Mouse (Mus musculus) right cerebral cortex, postnatal 4 days (tissue): ENCODE data around the gene Hhipl1.

Experiments used
- DNase-seq: peaks from one replicate; pipeline ENCODE4 v3.0.0-alpha.2; 2022

Hhipl1 gene

DNA sequence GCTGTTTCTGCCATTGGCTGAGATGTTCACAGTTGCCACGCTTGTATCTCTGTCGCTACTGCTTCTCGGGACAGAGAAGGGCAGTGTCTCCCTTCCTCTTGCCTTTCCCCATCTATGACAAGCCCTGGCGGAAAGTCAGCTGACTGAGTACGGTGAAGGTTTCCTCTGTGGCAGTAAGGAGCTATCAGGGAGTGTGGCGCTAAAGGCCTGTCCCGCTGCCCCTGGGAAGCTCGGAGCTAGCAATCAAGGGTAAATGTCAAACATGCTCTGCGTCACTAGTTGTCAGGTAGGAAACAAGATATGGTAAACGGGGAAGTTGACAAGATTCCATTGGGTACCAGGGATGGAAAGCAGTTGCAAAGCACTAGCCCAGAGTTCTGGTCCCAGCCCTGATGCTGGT is 9.7 kb downstream of the Hhipl1 start:
- DNase-seq, result no peak

DNA sequence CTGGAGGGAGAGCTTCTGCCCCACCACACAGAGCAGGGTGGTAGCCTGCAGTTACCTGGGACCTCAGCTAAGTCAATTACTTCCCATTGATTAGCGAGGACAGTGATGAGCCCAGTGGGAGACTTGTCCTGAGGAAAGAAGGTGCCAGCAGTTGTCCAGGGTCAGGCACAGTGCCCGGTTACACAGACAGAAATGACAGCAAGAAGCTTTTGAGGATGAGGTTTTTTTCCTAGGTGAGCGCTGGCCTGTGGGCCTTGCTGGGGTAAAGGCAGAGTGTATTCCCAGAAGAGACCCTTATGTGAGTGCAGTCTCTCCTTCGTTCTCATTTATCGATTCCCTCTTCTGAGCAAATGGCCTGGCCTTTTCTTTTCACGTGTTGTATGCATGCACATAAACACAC is 10.6 kb downstream of the Hhipl1 start:
- no peak for DNase-seq

DNA sequence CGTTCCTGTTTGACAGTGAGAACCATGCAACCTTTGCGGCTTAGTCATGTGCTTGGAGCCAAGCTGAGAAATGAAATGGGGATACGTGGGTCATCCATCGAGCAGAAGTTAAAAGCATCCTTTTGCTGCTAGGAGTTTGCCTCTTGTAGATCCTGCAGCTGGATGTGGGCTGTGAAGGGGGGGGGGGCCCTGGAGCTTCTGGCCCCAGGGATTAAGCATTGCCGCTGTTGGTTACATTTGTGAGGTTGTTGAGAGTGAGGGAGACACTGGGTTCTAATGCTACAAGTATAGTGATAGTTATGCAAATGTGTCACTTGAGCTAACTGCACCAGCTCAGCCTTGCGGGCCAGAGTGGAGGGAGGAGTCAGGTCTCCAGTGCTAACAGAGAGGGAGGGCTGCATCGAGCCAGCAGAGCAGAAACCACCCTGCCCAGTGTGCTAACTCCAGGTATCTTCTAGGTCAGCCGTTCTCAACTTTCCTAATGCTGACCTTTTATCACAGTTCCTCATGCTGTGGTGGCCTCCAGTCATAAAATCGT is 11.2 kb downstream of the Hhipl1 start:
- no peak for DNase-seq

DNA sequence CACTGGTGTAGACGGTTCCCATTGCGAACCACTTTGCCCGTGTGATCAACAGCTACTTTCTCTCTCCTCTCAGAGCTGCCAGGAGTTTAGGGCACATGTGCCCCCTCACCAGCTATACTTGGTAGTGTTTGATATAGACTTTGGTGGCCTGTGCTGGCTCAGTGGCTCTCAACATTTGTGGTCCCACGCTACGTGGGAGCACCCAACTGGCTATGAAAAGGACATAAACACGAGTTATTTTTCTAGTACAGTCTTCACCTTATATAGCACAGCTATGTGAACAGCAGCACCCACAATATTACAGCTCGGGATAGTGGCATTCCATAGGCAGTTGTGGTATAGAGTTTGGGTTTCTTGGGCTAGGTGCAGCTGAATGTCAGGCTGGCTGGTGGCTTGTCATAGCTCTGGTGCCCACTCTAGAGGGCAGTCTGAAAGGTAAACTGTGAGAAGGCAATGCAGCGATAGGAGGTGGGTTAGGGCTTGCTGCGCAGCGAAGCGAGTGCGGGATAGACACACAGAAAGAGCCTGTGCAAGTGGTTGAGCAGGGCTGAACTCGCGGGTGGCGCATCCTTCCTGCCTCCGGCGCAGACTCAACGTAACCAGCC is 11.9 kb downstream of the Hhipl1 start:
- no peak for DNase-seq

DNA sequence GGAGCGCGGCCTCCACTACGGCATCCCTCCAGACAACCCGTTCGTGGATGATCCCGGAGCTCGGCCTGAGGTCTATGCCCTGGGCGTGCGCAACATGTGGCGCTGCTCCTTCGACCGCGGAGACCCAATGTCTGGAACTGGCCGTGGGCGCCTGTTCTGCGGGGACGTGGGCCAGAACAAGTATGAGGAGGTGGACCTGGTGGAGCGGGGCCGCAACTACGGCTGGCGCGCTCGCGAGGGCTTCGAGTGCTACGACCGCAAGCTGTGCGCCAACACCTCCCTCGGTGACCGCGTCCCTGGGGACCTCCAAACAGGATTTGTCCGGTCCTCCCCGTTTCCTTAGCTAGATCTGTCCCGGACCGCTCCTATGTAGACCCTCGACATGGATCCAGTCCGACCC is 12.4 kb downstream of the Hhipl1 start:
- DNase-seq, result no peak

DNA sequence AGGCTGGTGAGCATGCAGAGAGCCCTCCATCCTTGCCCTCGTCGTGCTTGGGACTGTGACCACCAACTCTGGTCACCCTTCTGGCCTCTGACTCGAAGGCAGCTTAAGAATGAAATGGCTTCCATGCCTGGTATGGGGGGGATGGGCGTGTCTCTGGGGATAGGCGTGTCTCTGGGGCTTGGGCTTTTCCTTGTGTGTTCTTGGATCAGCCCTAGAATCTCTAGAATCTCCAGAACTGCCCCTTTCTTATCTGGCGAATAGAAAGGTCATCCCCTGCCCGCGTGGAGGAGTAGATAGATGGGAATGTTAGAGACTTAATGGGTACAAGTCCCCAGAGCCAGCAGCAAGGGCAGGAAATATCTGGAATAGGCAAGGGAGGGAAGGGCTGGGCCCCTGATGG is 14.0 kb downstream of the Hhipl1 start:
- no peak for DNase-seq

DNA sequence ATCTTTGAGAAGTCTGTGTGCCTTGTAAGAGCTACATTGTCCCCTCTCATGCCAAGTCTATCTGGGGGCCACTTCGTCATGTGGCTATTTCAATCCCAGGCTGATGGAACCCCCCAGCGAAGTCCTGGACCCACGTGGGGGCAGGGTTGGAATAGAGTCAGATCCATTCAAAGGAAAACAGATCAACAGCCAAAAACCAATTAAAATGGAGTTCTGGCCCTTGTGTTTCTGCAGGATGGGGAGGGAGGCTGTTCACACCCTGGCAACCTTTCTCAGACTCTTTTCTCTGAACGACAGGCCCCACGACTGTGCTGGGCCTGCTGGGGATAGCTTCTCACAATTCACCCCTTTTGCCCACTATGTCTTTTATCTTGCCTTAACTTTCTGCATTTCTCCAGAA is 20.3 kb downstream of the Hhipl1 start:
- no peak for DNase-seq

DNA sequence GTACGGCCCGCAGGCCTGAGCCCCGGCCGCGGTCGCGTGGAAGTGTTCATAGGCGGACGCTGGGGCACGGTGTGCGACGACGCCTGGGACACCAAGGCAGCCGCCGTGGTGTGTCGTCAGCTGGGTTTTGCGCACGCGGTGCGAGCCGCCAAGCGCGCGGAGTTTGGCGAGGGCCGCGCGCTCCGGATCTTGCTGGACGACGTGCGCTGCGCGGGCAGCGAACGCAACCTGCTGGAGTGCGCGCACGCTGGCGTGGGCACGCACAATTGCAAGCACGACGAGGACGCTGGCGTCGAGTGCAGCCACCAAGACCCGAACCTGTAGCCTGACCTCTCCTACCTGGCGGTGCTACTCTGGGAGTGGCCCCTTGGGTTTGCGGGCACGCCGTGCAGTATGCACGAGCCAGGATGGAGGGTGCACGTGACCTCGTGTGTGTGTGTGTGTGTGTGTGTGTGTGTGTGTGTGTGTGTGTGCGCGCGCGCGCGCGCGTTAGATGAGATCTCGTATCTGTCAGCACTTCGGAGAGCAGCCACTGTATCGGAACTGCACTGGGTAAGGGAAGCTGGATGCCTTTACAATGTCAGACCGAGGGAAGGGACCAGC is 21.9 kb downstream of the Hhipl1 start:
- peak; percentile 84 for DNase-seq

DNA sequence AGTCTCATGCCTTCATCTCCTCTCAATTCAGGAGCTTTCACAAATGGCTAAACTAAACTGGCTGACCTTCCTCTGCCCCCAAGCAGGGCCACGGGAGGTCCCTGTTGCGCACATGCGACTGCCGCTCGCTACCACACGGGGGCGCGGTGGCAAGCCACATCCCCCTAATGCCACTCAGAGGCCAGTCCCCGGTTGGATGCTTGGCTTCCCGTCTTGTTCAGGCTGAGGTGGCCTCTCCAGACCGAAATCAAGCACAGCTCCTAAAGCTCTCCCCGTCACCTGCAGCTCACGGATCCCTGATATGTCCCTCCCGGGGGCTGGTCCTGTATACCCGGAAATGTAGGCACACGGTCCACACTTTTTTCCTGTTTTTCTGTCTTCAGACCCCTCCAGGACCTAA is 27.0 kb downstream of the Hhipl1 start:
- DNase-seq, result peak; percentile 82

DNA sequence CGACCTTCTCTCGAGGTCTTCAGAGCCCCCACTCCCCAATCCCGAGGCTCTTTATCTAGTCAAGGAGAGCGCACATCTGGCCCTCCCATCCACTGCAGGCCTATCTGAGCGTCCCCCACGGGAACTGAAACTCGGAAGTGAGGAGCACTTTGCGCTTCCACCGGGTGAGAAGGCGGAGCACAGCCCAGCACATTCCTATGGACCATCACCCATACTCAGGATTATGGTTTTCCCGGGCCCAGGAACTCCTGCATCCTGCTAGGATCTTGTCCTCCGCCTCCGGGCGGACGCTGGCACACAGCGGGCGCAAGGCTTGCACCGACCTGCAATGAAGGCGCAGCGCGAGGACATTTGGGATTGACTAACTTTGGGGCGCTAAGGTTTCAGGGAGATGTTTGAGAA is 27.4 kb downstream of the Hhipl1 start:
- DNase-seq, result no peak

DNA sequence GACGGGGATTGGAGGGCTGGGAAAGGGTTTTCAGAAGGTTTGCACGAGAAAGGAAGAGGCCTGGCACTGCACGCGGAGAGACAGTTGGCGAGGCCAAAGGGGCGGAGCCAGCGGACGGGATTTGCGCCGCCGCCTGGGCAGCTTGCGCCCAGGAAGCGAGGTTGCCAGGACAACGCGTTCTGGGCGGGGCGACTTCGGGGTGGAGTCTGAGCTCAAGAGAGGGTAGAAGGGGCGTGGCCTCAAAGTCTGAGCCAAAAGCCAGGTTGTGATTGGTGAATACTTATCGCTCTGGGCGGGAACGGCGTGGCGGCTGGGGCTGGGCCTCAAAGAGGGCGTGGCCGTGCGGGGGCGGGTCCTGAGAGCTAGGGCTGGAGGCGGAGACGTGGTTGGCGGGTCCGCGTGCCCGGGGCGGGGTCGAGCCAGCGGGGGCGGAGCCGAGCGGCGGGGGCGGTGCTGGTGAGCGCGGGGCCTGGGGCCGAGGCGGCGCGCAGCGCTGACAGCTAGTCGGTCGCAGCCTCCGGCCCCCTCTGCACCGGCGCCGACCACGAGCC is 27.9 kb downstream of the Hhipl1 start, which contains the start of gene Cyp46a1:
Cyp46a1 (plus strand) TSS at position 487 of the 551 bp plus-strand sequence.
- DNase-seq, result peak; percentile 99

DNA sequence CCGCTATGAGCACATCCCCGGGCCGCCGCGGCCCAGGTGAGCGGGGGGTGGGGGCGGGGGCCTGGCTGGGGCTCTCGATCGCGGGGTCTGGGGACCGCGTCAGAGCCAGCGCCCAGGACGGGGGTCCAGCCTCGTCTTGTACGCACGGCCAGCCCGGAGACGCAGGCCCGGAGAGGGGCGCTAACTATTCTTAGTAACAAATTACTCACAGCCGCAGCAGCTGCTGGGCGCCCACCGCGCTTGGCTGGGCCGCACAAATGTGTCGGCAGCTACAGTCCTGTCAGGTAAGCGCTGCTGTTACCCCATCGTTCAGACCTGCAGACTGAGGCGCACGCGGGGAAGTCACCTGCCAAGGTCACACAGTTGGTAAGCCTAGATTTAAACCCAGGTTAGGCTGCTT is 28.5 kb downstream of the Hhipl1 start:
- peak; percentile 53 for DNase-seq

DNA sequence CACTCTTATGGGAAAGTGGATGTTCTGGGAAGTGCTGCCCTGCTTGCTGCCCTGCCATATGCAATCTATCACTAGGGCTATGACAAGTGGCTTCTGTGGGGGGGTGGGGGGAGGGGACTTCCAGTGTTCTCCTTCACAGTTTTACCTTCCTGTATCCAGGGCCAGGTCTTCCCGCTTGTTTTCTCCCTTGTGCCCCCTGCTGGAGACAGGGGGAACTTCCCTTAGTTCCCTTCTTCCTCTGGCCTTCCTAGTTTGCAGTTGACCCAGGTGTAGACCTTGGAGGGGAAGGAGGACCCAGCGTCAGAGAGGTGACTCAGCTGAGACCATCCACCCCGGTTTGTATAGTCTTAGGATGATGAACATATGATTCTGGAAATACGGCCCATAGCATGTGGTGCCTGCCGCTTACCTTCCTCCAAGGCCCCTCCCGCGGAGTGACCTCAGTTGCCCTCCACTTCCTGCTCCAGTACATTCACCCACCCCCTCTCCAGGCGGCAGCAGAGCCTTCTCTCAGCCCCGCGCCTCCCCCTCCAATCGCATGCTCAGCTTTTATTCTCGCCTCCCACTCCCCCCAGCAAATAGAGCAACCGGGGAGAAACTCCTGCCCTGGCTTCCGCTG is 32.6 kb downstream of the Hhipl1 start:
- no peak for DNase-seq

DNA sequence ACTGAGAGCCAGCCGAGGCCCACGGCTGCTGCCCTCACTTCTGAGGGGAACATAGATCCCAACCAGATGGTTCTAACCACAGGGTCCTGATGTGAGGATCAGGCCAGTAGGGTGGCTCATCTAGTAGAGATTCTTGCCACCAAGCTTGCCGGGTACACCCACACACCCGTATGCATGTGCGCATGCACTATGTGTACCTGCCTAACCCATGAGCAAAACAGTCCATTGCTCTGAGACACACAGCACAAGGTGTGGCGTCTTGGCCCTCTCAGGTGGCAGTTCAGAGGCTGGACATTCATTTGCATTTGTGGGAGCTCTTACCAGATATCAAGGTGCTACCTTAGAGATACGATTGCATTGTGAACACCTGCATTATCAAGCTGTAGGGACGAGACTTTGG is 42.1 kb downstream of the Hhipl1 start:
- no peak for DNase-seq

DNA sequence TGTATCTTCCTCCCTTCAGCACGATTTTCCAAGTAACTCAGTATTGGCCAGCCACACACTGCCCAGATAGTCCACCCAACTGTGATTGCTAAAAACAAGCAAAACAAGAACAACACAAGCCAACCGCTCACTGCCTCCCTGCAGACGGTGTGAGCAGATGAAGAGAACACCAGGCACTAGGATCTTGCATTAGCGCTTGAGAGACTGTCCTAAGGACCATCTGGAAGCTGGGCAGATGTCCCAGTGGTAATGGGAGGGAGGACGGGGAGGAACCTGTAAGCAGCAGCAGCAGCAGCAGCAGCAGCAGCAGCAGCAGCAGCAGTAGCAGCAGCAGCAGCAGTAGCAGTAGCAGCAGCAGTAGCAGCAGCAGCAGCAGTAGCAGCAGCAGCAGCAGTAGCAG is 43.0 kb downstream of the Hhipl1 start:
- DNase-seq, result no peak

DNA sequence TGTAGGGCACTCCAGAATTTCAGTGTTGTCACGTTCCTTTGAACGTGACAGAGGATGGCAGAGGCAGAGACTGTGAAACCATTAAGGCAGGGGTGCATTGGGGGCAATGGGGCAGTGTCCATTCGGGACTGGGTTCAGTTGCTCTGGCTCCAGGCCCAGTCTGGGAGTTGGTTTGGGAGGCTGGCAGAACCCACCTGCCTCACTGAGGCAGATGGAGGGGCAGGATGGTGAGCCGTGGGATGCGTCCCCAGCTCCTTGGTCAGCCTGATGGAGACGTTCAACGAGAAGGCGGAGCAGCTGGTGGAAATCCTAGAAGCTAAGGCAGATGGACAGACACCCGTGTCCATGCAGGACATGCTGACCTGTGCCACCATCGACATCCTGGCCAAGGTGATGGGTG is 44.9 kb downstream of the Hhipl1 start:
- no peak for DNase-seq

DNA sequence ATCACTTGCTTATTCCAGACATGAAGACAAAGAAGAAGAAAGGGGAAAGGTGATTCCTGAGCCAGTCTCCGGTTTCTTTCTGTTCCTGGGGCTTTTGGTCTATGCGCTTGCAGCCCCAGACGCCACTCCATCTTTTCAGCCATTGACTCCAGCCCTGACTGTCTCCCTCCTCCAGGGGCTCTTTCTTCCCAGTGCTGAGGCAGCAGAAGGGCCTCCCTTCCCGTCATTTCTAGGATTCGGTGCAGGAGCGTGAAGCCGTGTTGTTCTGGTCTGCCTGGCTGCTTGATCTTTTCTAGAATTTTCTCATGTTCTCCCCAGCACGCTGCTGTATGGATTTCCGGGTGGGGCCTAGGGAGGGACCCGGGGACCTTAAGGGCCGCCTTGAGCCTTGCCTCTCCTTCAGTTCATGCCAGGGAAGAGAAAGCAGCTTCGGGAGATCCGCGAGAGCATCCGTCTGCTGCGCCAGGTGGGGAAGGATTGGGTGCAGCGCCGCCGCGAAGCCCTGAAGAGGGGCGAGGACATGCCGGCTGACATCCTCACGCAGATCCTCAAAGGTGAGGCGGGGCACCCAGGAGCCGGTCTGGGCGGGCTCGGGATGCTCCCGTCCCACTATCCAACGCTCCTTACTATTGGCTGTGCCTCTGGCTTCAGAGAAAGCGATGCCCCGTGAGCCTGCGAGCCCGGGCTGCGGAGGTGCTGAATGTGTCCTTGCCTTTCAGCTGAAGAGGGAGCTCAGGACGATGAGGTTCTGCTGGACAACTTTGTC is 46.5 kb downstream of the Hhipl1 start:
- no peak for DNase-seq

DNA sequence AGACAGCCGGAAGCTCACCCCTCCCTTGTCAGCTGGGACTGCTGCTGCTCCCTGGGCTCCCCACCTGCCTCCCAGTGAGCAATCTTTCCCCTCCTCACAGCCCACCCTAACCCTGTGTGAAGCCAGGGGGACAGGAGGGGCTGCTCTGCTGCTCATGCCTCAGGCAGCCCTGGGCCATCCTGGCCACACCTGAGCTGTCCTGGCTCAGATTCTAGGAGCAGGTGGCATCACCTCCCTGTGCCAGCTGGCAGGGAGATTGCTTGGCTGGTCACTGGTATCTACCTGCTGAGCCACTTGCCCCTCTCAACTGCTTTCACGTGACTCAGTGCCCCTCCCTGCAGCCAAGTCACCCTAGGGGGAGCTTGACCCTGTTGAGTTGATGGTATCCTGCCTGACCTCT is 48.2 kb downstream of the Hhipl1 start:
- DNase-seq, result no peak

DNA sequence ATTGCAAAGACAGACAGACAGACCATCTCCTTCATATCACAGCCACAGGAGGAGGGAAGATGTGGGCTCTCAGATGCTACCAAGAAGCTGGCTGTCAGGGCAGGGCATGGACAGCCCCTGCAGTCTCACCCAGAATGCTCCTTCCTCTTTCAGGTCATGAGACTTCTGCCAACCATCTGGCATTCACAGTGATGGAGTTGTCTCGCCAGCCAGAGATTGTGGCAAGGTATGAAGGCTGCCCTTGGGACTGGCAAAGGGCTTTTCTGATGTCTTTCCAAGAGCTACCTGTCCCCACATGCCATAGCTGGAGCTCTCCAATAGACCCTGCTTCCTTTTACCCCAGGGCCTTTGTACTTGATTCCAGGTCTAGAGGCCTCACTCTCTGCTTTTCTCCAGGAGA is 49.2 kb downstream of the Hhipl1 start:
- no peak for DNase-seq

DNA sequence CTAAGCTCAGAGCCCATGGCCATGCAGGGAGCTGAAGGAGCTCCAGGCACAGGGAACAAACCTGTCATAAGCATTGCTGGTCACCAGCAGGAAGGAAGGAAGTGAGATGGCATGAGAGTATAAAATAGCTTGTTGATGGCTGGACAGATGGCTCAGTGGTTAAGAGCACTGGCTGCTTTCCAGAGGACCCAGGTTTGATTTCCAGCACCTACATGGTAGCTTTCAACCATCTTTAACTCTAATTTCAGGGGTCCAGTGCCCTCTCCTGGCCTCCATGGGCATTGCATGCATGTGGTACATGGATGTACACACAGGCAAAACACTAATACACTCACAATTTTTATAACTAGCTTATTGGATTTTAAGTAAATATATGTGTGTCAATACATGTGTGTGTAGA is 49.9 kb downstream of the Hhipl1 start:
- DNase-seq, result no peak

DNA sequence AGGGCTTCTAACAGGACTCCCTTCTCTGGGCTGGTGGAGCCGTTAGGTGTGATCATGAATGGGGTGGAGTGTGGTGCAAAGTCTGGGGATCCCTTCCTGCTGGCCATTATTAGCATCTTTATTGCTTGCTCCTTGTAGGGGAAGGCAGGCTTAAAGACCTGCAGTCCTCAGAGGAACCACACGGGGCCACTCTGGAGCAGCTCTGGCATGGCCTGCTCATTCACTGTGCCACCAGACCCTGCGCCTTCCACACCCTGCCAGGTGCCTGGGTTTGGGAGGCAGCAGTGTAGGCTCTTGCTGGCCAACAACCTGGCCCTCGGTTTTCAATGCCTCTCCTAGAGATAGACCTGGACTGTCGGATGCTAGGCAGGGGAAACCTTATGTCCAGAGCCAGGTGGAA is 57.7 kb downstream of the Hhipl1 start:
- DNase-seq, result peak; percentile 91

DNA sequence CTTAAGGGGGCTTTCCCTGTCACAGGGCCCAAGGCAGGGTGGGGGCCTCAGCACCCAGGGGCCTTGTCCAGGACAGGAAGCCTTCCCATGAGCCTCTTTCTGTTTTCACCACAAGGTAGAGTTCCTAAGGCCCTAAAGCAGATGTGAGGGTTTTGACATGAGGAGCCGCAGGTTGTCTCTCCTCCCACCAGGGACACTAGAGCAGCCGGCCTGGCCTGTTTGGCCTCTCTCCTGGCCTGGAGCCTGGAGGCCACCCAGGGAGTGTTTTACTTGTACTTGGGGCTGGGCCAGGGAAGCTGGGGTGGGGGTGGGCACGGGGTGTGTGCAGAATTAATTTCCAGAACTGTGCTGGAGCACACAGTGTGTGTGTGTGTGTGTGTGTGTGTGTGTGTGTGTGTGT is 59.3 kb downstream of the Hhipl1 start:
- peak; percentile 57 for DNase-seq

DNA sequence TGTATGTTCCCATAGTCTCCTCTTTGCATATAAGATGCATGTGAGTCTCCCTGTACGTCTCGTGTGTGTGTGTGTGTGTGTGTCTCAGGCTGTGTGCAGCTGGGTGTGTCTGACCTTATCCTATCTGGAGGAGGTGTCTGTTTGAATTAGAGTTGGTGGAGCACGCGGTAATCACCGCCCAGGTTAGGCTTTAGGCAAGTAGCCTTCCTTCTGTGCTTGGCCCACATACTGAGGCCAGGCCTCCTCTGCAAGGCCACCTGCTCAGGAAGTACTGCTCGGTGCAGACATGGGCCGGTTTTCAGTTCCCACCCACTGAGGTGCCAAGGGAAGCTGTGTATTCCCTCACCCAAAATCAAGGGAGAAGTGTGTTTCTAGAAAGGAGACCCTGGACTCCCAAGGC is 59.8 kb downstream of the Hhipl1 start:
- DNase-seq, result no peak
